Mouse (Mus musculus): Measurements from ENCODE around the gene Pou3f4. TPM values are rescaled to one million over a fixed set of nuclear protein-coding genes. Genes with fewer than 3 reads are reported as not detected.

Gene Pou3f4
- polyA plus RNA-seq, 1 experiment, result not detected

DNA sequence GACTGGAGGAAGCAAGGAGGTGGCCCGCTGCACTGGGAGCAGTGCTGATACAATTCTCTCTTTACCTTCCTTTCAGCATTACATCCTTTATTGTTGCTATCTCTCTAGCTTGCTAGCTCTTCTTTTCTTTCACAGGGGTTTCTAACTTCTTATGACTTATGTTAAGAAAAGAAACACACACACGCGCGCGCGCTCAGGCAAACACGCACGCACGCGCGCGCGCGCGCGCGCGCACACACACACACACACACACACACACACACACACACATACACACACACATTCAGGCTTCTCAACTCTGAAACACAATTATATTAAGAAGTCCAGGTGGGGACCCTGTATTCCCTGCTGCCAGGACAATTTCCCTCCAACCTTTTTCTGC is 1.5 kb downstream of the Pou3f4 start:
- no peak overlapping the region for H3K4me3 ChIP-seq (ENCODE audit: insufficient read depth, low read length)
- TF ChIP-seq POLR2A (IDR thresholded peaks at IDR 0.05; ENCODE audit: borderline replicate concordance, low read depth, low read length), result no peak
- no peak for TF ChIP-seq CTCF (IDR thresholded peaks at IDR 0.05; ENCODE audit: low read depth, low read length)

DNA sequence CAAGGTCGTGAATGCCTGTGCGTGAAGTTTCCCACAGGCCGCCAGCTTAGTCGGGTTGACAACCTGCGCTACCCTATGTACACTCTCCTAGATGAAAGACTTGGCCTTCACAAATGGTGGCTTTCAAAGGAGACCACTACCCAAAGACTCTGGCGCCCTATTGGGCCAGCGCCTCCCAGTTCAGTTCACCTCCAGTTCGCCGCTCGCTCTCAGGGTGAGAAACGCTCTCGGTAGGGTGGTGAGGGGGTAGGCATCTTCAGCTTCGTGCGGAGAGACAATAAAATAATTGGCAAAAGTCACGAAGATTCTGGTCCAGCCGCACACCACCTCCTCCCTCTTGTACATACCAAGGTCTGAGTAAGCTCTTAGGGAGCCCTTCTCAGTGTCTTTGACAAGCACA is 2.5 kb downstream of the Pou3f4 start:
- Histone ChIP-seq H3K4me3 (ENCODE audit: insufficient read depth, low read length) (no peak overlapping the region), H3K27ac (ENCODE audit: insufficient read depth, low read depth, low read length) (no peak overlapping the region), H3K4me1 (ENCODE audit: control insufficient read depth, insufficient read depth, low read length) (no peaks in the 10 kb centered on the region)
- TF ChIP-seq CTCF (IDR thresholded peaks at IDR 0.05; ENCODE audit: low read depth, low read length) (no peak), POLR2A (IDR thresholded peaks at IDR 0.05; ENCODE audit: borderline replicate concordance, low read depth, low read length) (no peak)

More for the DNA sequence above, 1.5 kb downstream of the Pou3f4 start:
- H3K4me1 ChIP-seq (ENCODE audit: control insufficient read depth, insufficient read depth, low read length), result no peaks in the 10 kb centered on the region
- H3K27ac ChIP-seq (ENCODE audit: insufficient read depth, low read depth, low read length), result no peak overlapping the region

DNA sequence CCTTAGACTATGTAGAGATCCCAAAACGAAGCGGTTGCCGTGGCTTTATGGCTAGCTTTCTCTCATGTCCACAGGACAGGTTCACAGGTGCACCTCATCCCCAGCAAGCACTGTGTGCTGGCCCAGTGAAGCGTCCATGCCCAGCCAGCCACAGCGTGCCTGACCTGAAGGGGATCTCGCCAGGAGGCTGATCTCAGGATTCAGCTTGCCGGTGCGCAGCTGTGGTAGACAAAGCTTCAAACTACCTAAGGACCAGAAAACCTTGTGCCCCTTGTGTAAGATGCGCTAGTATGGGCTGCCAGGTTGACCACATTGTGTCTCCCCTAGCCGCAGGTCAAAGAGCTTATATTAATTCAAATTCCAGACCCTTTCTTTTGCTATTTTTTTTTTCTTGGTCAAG is 3.1 kb downstream of the Pou3f4 start:
- H3K4me3 ChIP-seq (ENCODE audit: insufficient read depth, low read length), result no peak overlapping the region
- TF ChIP-seq POLR2A (IDR thresholded peaks at IDR 0.05; ENCODE audit: borderline replicate concordance, low read depth, low read length), result no peak
- TF ChIP-seq CTCF (IDR thresholded peaks at IDR 0.05; ENCODE audit: low read depth, low read length), result no peak
- H3K4me1 ChIP-seq (ENCODE audit: control insufficient read depth, insufficient read depth, low read length), result no peaks in the 10 kb centered on the region
- H3K27ac ChIP-seq (ENCODE audit: insufficient read depth, low read depth, low read length), result no peak overlapping the region

DNA sequence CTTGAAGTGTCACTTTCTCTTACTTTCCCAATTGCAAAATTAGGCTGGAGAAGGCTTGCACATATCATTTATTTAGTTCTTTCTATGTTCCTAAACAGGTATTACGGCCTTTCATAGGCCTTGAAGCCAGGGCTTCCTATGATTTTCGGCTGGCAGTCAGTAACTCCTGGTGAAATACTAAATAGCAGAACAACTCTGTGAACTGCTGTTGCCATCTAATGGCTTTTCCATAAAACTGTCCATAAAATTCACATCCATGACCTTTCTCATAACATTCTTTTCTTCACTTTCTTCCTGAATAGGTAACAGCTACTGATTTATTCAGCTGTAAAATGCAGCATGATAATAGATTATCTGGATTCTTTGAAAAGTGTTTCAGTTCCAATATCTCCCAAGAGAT is 23.4 kb downstream of the Pou3f4 start:
- no peak overlapping the region for H3K4me3 ChIP-seq (ENCODE audit: insufficient read depth, low read length)
- TF ChIP-seq CTCF (IDR thresholded peaks at IDR 0.05; ENCODE audit: low read depth, low read length) (no peak), POLR2A (IDR thresholded peaks at IDR 0.05; ENCODE audit: borderline replicate concordance, low read depth, low read length) (no peak)
- no peaks in the 10 kb centered on the region for H3K4me1 ChIP-seq (ENCODE audit: control insufficient read depth, insufficient read depth, low read length)
- no peak overlapping the region for H3K27ac ChIP-seq (ENCODE audit: insufficient read depth, low read depth, low read length)

DNA sequence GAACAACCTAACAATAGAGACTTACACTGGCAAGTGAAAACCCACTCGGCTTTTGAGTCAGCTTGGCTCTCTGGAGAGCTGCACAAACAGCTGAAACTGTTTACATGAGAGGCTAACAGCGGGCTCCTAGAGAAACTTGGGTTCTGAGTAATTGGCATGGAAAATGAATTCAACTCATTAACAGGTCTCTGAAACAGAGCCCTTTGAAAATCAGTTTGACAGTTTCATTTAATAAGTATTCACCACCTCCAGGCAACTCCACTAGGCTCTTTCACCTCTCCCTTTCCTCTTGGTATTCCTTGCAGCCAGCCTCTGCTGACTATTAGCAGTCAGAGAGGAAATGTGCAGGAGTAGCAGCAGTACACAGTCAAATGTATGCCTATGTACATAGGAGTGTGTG is 37.2 kb downstream of the Pou3f4 start:
- no peak overlapping the region for H3K4me3 ChIP-seq (ENCODE audit: insufficient read depth, low read length)
- TF ChIP-seq POLR2A (IDR thresholded peaks at IDR 0.05; ENCODE audit: borderline replicate concordance, low read depth, low read length) (no peak), CTCF (IDR thresholded peaks at IDR 0.05; ENCODE audit: low read depth, low read length) (no peak)
- no peaks in the 10 kb centered on the region for H3K4me1 ChIP-seq (ENCODE audit: control insufficient read depth, insufficient read depth, low read length)
- no peak overlapping the region for H3K27ac ChIP-seq (ENCODE audit: insufficient read depth, low read depth, low read length)

Data from bone marrow macrophage, adult 2 months (primary cell).